Mouse (Mus musculus) frontal cortex, postnatal 36 days (tissue): ENCODE data around the gene Lipe.

Experiments used
- DNase-seq, 2 experiments: peaks; one replicate each; pipeline ENCODE4 v3.0.0; 2022; ENCODE audit warnings: low spot score in 2 of 2

Gene Lipe

GRCm38 (mm10) chr7:25385850-25386555 lies 12.5 kb downstream of the Lipe start:
- peak in 1 of 2 experiments; percentile 44 for DNase-seq

- no peak for DNase-seq
These were observed 13.3 kb downstream of the Lipe start for GRCm38 (mm10) chr7:25385259-25385658.

GRCm38 (mm10) chr7:25384818-25385217 lies 13.7 kb downstream of the Lipe start:
- no peak for DNase-seq

DNA sequence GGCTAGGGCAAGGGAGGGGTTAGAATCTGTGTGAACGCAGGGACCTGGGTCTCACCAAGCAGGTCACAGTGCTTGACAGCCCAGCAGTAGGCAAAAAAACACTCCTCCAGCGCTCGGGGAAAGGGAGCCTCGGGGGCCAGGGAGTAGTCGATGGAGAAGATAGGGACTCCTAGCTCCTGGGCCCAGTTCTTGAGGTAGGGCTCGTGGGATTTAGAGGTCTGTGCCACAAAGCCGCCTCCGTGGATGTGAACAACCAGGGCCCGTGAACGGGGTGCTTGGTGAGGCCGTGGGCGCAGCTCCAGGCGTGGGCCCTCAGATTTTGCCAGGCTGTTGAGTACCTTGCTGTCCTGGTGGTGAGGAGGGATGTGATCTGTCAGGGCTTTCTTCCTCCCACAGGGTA lies 14.2 kb downstream of the Lipe start:
- DNase-seq = no peak

GRCm38 (mm10) chr7:25383891-25384290 lies 14.6 kb downstream of the Lipe start:
- DNase-seq = no peak

- no peak for DNase-seq
These were observed 15.1 kb downstream of the Lipe start for GRCm38 (mm10) chr7:25383385-25383784.

DNA sequence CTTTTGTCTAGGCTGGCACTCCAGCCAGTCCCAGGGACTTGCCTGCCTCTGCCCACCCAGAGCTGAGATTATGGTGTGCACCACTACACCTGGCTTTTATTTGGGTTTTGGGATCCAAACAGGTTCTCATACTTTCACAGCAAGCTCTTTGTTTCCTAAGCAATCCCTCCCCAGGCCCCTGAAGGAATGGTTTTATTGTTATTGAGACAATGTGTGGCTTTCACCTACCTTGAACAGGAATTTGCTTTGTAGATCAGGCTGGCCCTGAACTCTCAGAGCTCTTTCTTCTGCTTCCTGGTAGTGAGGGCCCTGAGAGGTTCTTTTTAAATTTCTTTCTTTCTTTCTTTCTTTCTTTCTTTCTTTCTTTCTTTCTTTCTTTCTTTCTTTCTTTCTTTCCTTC lies 16.0 kb downstream of the Lipe start:
- DNase-seq = no peak

DNA sequence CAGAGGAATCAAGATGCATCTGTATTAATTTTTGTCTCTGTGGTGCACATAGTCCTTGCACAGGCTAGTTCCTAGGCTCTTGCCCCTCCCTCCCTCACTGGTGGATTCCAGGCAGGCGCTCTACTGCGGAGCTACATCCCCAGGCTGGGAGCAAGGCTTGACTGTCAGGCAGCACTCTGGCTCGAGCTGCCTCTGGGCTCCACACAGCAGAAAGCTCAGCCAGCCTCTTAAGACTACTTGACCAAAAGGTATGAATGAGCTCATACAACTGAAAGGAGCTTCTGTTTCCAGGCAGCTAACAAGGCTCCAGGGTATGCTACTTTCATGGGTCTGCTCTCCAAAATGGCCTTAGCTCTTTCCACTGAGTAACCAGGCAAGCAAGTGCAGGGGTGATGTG lies 17.2 kb downstream of the Lipe start:
- DNase-seq = no peak

DNA sequence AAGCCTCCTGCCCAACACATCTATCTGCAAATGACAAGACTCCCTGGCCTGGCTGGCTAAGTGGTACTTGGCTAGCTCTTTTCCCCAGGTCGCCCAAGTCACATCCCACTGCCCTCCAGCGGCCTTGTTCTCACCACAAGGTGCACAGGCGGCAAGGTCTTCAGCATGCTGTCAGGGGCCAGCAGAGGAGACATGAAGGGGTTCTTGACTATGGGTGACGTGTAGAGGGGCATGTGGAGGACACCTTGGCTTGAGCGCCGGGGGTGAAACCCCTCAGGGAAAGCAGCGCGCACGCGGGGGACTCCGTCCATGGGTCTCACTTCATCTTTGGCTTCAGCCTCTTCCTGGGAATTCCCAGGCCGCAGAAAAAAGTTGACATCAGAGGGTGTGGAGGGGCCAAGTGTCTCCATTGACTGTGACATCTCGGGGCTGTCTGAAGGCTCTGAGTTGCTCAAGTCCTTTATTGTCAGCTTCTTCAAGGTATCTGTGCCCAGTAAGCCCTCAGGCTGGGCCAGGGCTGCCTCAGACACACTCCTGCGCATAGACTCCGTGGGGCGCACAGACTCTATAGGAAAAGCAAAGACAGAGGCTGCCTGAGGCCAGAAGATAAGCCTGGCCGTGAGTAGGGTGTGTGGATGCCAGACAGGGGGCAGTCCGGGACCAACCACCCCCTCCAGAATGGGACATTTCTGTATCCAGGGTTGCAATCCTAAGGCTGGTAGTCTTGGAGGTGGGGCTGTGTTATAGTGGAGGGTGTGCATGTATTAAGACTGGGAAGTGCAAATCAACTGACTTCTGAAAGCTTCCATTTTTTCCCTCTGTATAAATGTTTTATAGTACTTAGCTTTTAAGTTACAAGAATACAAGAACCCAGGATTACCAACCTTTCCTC lies 17.9 kb downstream of the Lipe start:
- DNase-seq = no peak

- peak in 1 of 2 experiments; percentile 44 for DNase-seq
These were observed 18.8 kb downstream of the Lipe start for GRCm38 (mm10) chr7:25379551-25380351.

DNA sequence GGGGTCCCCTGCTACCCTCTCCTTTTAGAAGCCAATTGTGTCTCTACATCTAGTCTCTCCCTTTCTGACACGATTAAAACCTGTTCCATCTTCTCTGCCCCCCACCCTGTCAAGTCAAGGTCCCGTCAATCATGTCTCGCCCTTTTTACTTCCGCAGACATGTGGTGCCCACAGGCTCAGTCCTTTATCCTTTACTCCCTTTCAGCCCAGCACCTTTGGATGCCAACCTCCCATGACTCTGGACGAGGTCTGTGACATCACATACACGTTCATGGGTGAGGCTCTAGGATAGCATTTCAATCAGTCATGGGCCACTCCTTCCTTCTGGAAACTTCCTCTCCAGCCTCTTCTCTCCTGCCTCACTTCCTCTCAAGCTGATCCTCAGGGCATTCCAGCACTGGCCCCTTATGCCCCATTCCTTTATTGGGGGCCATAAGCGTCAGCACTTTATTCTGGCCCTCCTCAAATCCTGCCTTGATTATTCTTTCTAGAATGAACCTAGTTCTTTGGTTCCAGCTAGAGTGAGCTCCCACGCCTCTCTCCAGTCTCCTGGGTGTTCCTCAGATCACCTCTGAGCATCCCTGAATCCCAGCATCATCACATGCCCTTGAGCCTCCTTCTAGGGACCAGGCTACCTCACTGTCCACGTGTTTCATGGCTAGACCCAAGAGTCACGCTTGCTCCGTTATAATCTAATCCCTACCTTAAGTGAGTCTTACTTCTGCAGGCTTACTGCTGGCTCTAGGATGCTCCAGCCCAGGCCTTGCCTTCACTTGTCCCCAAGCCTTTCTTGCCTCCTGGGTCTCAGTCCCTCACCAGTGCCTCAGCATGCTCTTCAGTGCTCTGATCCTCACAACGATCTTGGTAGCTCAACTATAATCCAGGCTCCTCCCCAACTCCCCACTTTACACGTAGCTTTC lies 20.1 kb downstream of the Lipe start:
- DNase-seq = no peak

DNA sequence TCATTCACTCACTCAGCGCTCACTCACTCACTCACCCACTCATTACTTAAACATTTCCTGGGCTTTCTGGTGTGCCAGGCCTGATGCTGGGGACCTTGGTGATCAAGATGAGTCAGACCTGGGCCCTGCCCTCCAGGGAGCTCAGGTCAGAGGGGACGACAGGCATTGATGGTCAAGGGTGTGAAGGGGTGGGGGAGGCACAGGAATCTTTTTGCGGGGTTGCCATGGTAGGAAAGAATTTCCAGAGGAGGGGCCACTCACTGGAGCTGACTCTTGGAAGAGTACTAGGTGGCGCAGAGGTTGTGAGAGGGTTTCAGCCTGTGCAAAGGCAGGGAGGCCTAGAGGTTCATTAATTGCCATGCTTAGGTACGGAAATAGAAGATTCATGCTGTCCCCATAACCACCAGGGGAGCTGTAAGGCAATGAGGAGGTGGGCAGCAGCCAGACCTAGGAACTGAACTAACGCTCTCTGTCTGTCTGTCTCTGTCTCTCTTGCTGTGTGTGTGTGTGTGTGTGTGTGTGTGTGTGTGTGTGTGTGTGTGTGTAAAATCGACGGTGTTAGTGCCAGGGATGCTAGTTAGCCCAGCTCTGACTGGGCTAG lies 21.3 kb downstream of the Lipe start:
- DNase-seq = no peak

GRCm38 (mm10) chr7:25376556-25376955 lies 22.0 kb downstream of the Lipe start:
- DNase-seq = peak; percentile 91 to 95

DNA sequence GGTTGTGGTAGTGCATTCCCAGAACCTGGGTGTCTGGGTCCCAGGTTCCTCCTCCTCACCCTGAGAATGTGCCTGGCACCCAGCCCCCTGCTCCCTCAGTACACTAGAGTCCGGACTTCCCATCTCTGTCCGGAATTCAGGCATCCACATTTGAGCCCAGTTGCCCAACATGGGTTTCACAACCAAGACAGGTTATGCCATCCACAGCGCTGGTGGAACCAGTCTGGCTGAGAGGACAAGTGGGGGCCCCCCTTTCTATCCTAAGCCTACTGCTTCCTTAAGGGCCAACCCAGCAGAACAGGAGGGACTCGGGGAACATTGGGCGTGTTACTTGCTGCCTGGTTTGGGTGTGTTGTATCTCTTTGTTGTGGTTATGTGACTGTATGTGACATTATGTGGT lies 26.1 kb downstream of the Lipe start:
- no peak for DNase-seq

- no peak for DNase-seq
These were observed 29.3 kb downstream of the Lipe start, which contains the start of gene Cnfn for GRCm38 (mm10) chr7:25369058-25369749. Cnfn (minus strand) TSS chr7:25369724.

- no peak for DNase-seq
These were observed 30.2 kb downstream of the Lipe start for GRCm38 (mm10) chr7:25368333-25368732.

- no peak for DNase-seq
These were observed 30.7 kb downstream of the Lipe start for GRCm38 (mm10) chr7:25367632-25368293.

DNA sequence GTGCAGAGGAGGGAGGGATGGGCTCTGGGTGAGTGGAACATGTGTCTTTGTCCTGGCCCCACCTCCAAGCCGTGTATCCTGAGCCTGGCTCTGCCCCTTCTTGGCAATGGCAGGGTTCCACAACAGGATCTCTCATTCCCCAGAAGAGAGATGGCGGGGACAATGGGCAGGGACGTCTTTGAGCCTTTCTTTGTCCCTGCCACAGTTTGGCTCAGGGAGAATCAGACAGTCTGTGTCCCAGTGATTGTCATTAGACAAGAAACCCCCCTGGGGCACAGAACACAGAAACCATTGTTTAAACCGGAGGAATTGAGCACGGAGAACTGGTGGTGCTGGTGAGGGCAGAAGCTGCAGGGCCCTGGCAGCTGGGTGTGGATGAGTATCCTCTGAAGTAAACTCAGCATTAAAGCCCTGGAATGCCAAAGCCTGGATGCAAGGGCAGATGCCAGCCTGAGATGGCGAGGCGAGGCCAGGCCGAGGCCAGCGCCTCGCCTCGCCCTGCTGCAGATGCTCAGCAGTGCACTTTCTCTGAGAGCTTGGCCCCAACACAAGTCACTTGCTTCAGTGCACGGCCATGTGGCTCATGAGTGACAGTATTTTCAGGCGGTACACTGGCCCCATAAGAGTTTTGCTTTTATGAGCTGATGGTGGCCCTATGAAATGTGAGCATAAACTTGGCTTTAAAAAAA lies 32.4 kb downstream of the Lipe start:
- no peak for DNase-seq

DNA sequence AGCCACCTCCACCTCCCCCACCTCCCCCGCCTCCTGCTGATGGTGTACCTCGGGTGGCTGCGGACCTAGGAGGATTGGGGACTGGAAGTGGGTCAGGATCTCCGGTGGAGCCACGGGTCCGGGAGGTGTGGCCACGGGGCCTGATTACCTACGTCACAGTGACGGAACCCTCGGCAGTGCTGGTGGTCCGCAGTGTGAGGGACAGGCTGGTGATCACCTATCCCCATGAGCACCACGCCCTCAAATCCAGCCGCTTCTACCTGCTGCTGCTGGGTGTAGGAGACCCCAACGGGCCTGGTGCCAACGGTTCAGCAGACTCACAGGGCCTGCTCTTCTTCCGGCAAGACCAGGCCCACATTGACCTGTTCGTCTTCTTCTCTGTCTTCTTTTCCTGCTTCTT lies 34.9 kb downstream of the Lipe start:
- DNase-seq = no peak
